7 mouse cellular contexts compared by ENCODE assay signal in the genomic region with DNA sequence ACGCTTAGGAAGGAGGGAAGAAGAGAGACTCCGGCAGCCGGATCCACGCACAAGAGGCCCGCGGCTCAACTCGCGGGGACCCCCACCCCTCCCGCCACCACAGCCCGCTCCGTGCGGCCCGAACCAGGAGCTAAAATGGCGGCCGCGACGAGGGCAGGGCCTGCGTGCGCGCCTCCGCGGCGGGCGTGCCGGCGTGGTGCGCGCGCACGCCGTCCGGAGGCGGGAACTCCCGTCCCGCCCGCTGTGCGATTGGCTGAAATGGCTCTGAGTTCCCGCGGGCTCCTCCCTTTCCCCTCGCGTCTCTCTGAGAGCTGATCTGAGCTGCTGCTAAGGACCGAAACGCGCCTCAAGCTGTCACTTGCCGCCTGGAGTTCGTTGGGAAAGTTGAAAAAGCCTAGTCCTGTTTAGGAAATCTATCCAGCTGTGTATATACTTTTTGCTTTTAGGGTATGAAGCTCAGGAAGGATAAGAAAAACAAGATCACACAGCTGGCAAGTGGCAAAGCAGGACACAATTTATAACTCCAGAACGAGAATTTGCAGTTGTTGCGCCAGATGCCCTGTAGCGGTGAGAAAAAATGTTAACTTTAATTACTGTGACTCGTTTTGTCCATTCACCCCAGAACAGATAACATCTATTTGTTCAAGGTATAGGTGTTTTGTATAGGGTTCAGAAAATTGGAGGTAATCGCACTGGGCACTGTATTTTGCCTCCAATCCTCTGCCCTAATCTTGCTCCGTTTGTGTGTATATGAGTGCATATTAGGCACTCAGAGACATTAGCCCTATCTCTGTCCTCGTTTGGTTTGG. TPM values are rescaled to one million over a fixed set of nuclear protein-coding genes. Genes with fewer than 3 reads are reported as not detected.
DNase-seq lines count a peak whose midpoint lies in the region; ATAC-seq lines count a peak whose summit lies in the region.

A gene (minus strand): TSS at position 144 of the 809 bp plus-strand sequence.

- no peaks in the 10 kb centered on the region for H3K36me3 ChIP-seq in embryonic facial prominence, embryonic 11.5 days (replicated peaks; ENCODE audit: control insufficient read depth, insufficient read depth, low read depth, low read length)
- H3K36me3 ChIP-seq in limb, embryonic 10.5 days = 0 out of 2 replicates have a peak, but pooled peaks cover 3% of the 10 kb centered on the region
- no peaks in the 10 kb centered on the region for H3K36me3 ChIP-seq in midbrain, embryonic 13.5 days

- no peaks in the 10 kb centered on the region for H3K9me3 ChIP-seq in embryonic facial prominence, embryonic 11.5 days (replicated peaks; ENCODE audit: control insufficient read depth, low read length)
- H3K9me3 ChIP-seq in limb, embryonic 10.5 days (replicated peaks) = no peaks in the 10 kb centered on the region
- H3K9me3 ChIP-seq in midbrain, embryonic 13.5 days = no peaks in the 10 kb centered on the region

- peak within 1 kb of the TSS; percentile 100 for H3K9ac ChIP-seq in embryonic facial prominence, embryonic 11.5 days (replicated peaks; ENCODE audit: low read length)
- peak within 1 kb of the TSS; percentile 94 for H3K9ac ChIP-seq in midbrain, embryonic 13.5 days (replicated peaks)

- H3K4me3 ChIP-seq in embryonic facial prominence, embryonic 11.5 days (ENCODE audit: low read depth, low read length) = peak within 1 kb of the TSS; percentile 99
- H3K4me3 ChIP-seq in limb, embryonic 10.5 days = peak within 1 kb of the TSS; percentile 98
- H3K4me3 ChIP-seq in midbrain, embryonic 13.5 days (replicated peaks) = peak within 1 kb of the TSS; percentile 89

- H3K27ac ChIP-seq in embryonic facial prominence, embryonic 11.5 days (replicated peaks; ENCODE audit: low read depth, low read length) = peak within 1 kb of the TSS; percentile 91
- peak within 1 kb of the TSS; percentile 99 for H3K27ac ChIP-seq in limb, embryonic 10.5 days
- H3K27ac ChIP-seq in midbrain, embryonic 13.5 days = peak within 1 kb of the TSS; percentile 89

- ATAC-seq in embryonic facial prominence, embryonic 11.5 days (replicated peaks; ENCODE audit: insufficient number of reproducible peaks, low FRiP score, low TSS enrichment, low read depth) = peak; percentile 96
- peak; percentile 87 for ATAC-seq in granulocyte monocyte progenitor cell, adult 5-6 weeks (replicated peaks; ENCODE audit: poor library complexity, severe bottlenecking)
- peak; percentile 97 for ATAC-seq in midbrain, embryonic 13.5 days

- WGBS in embryonic facial prominence, embryonic 11.5 days = 2% methylated on average over 52 of the region's 53 CpGs
- 2% methylated on average over 53 of the region's 53 CpGs for WGBS in limb, embryonic 10.5 days
- WGBS in midbrain, embryonic 13.5 days = 2% methylated on average over 53 of the region's 53 CpGs

- DNase-seq in adrenal gland, postnatal 14 days = peak; percentile 95
- DNase-seq in embryonic facial prominence, embryonic 11.5 days (ENCODE audit: low spot score) = peak; percentile 95
- DNase-seq in kidney, adult 11 months = peak; percentile 93
- DNase-seq in limb, embryonic 10.5 days (ENCODE audit: low spot score) = peak; percentile 93
- peak; percentile 85 for DNase-seq in spleen, adult 12 weeks (ENCODE audit: low spot score)

- H3K27me3 ChIP-seq in embryonic facial prominence, embryonic 11.5 days (ENCODE audit: control insufficient read depth, insufficient read depth, low read length) = no peaks in the 10 kb centered on the region
- no peaks in the 10 kb centered on the region for H3K27me3 ChIP-seq in limb, embryonic 10.5 days (ENCODE audit: low read depth, poor library complexity, severe bottlenecking)
- H3K27me3 ChIP-seq in midbrain, embryonic 13.5 days = no peaks in the 10 kb centered on the region

- H3K4me1 ChIP-seq in embryonic facial prominence, embryonic 11.5 days (ENCODE audit: control insufficient read depth, insufficient read depth, low read length) = no peaks in the 10 kb centered on the region; the same call in 1 of the 2 replicates
- H3K4me1 ChIP-seq in limb, embryonic 10.5 days = peaks cover 19% of the 10 kb centered on the region
- peaks cover 41% of the 10 kb centered on the region for H3K4me1 ChIP-seq in midbrain, embryonic 13.5 days (replicated peaks)

- H3K4me2 ChIP-seq in embryonic facial prominence, embryonic 11.5 days (ENCODE audit: low read depth, low read length) = peak within 1 kb of the TSS; percentile 59
- peak within 1 kb of the TSS; percentile 89 for H3K4me2 ChIP-seq in midbrain, embryonic 13.5 days (replicated peaks)

RNA-seq across cellular contexts. Expression of the gene that starts here (rescaled TPM):
- total RNA-seq in adrenal gland, postnatal 14 days (2021) = 116 and 121 TPM in 2 replicates
- polyA plus RNA-seq in embryonic facial prominence, embryonic 11.5 days (2014; fragmentation: Nextera tagmentation; extraction: Ambion mirVana) = 112 and 118 TPM in 2 replicates
- 242 and 251 TPM in 2 replicates for total RNA-seq in granulocyte monocyte progenitor cell, adult 5-6 weeks (2014; fragmentation: Nextera tagmentation)
- total RNA-seq in granulocyte monocyte progenitor cell, adult 5-6 weeks (2017) = 373 and 374 TPM in 2 replicates
- polyA plus RNA-seq in limb, embryonic 10.5 days (2016; fragmentation: Nextera tagmentation; extraction: Ambion mirVana) = 214 and 221 TPM in 2 replicates
- 164 and 169 TPM in 2 replicates for polyA plus RNA-seq in midbrain, embryonic 13.5 days (2015; fragmentation: Nextera tagmentation; extraction: Ambion mirVana)

Comparison
In these comparisons a context has a peak if more than half of its experiments do, and no peak if none do; other contexts are left out.
1. Peak in every context shown above with its lines: DNase-seq, ATAC-seq, H3K4me3 ChIP-seq and H3K27ac ChIP-seq.